Mouse (Mus musculus): ENCODE results near the gene Csdc2.
"Not testable (repeated sequence)": the region's sequence is repeated elsewhere in the genome, so short reads cannot be mapped to it uniquely, and the experiment has no call there.

GRCm38 (mm10) chr15:81908767-81909166 is 27.8 kb upstream of the Csdc2 start:
- TF ChIP-seq CTCF (IDR thresholded peaks at IDR 0.05; ENCODE audit: control insufficient read depth, insufficient read depth, insufficient replicate concordance, low read depth, low read length); POLR2A (IDR thresholded peaks at IDR 0.05; ENCODE audit: control insufficient read depth, low read depth, low read length): not testable (repeated sequence)
